Mouse (Mus musculus): ENCODE data around the gene Cops9.

The Cops9 gene

DNA sequence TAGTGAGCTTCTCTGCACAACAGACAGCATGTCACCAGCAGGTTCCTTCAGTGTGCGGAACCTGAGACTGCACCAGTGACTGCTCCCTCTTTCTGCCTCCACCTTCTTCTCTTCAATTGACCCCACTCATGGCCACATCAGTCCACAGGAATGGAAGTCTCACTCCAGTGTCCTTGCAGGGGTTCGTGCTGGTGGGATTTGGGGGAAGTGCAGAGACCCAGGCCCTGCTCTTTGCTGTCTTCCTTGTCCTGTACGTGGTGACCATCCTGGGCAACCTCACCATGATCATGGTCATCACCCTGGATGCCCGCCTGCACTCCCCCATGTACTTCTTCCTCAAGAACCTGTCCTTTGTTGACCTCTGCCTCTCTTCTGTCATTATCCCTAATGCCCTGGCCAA lies 34.1 kb downstream of the Cops9 start:
- DNase-seq (ENCODE audit: low spot score in 2 of 2) = no peak

DNA sequence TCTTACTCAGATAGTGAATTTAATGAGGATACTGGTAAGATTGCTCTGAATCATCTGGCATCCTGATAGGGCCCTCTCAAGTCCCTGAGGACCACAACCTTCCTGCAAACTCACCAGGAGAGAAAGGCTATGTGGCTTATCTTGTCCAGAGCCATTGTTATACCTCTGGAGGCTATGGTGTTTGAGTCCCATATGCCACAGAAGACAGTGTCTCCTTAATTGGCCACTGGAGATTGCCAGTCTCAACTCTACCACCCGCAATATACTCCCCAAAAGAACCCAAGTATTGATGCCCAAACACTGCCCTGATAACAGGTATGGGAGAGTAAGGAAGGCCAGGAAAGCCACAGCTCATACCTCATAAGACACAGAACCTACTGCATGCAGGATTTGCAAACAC lies 36.3 kb downstream of the Cops9 start, which contains the start of gene Olfr1410:
TSS of gene Olfr1410 (plus strand) at position 301 of the 400 bp plus-strand sequence.
- no peak for DNase-seq (ENCODE audit: low spot score in 2 of 2)

DNA sequence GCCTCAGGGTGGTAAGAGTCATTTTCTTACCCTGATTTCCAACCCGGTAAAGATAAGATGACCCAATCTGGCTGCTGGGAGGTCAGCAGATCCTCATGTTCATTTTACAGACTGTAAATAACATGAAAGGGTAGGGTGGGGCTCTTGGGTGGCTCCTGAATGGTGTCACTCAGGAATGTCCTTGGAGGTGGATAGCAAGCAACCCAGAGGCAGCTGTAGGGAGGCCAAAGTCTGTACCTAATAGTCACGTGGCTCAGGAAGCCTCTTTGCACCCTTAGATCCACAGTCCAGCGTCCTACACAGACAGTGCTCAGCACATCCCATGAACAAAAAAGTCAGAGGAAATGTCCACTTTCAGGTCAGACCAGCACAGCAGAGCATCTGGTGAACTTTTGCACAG lies 45.8 kb downstream of the Cops9 start:
- DNase-seq (ENCODE audit: low spot score in 2 of 2) = no peak

DNA sequence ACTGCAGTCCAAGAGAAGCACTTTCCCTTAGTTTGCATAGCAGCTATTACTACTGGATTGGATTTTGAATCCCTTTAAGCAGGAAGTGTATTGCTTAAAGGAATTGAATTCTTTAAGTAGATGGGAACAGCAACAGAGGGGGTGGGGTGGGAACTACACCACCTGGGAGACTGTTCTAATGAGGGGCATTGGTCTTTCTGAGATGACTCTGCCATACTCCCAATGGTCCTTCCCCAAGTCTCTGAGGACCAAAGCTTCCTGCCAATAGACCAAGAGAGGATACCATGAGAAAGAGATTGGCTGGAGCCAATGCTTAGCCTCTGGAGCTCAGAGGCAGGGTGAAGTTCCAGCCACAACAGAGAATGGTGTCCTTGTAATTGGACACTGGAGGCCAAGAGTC lies 47.7 kb downstream of the Cops9 start, which contains the start of gene Olfr1411:
TSS of gene Olfr1411 (plus strand) at position 301 of the 400 bp plus-strand sequence.
- no peak for DNase-seq (ENCODE audit: low spot score in 2 of 2)

Data from urinary bladder, postnatal 36 days (tissue).